Mouse (Mus musculus): ENCODE data around the gene Ergic1.

GRCm38 (mm10) chr17:26569594-26570350, 8.5 kb downstream of the Ergic1 start:
- TF ChIP-seq CTCF (IDR thresholded peaks at IDR 0.05; ENCODE audit: control insufficient read depth, insufficient read depth, insufficient read length): no peak
- no peak for TF ChIP-seq MAX (IDR thresholded peaks at IDR 0.05)
- TF ChIP-seq USF1 (IDR thresholded peaks at IDR 0.05; ENCODE audit: low read depth): no peak
- no peak for TF ChIP-seq CEBPB (IDR thresholded peaks at IDR 0.05; ENCODE audit: low read depth)
- no peak for TF ChIP-seq FOSL1 (IDR thresholded peaks at IDR 0.05; ENCODE audit: insufficient read depth, low read length, poor library complexity, severe bottlenecking)
- TF ChIP-seq MYOG (IDR thresholded peaks at IDR 0.05; ENCODE audit: control insufficient read depth, extremely low read depth, insufficient read length): no peak
